Mouse (Mus musculus): Measurements from ENCODE around the gene Clasp1. TPM values are rescaled to one million over a fixed set of nuclear protein-coding genes. Genes with fewer than 3 reads are reported as not detected.

Gene Clasp1
- polyA plus RNA-seq (2016; fragmentation: Nextera tagmentation; extraction: Ambion mirVana), result 115 and 127 TPM in 2 replicates

DNA sequence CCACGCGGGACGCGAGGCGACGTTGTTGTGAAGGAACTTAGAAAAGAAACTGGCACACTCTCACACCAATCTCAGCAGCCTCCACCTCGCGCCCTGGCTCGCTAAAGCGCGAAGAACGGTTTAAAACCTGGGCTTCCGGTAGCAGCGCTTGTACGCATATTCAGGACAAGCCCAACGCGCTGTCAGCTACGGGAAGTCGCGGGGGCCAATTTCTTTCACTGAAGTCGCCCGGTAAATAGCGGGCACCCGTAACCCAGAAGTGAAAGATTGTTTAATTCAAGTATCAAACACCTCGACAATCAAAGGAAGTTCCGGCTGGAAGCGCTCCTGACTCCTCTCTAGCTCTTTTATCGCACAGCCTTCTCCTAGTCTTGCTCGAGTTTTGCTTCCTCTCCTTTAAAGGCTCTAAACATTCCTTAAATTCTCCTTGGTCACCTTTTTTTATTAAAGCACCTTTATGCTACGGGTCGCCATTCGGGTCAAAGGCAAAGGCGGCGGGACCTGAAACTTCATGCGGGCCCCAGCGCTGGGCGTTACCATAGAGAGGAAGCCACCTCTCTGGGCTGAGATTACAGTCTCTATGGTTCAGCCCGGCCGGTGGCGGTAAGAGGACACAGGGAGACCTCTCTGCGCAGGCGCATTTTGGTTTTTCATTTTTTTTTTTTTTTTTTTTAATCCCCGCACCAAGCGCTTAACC lies at the start of gene Clasp1:
TSS of gene Clasp1 (plus strand) at position 302 of the 697 bp plus-strand sequence.
- H3K4me1 ChIP-seq (replicated peaks), result peaks cover 9% of the 10 kb centered on the region; the same call in 1 of the 2 replicates
- H3K36me3 ChIP-seq, result 0 out of 2 replicates have a peak, but pooled peaks cover 3% of the 10 kb centered on the region
- H3K9me3 ChIP-seq (replicated peaks), result no peaks in the 10 kb centered on the region
- H3K4me3 ChIP-seq, result peak within 1 kb of the TSS; percentile 91
- peak within 1 kb of the TSS; percentile 92 for H3K27ac ChIP-seq (ENCODE audit: poor library complexity, severe bottlenecking)
- under 1% methylated on average over 44 of the region's 44 CpGs for WGBS
- peak within 1 kb of the TSS; percentile 82 for H3K4me2 ChIP-seq
- H3K27me3 ChIP-seq (replicated peaks), result no peaks in the 10 kb centered on the region
- H3K9ac ChIP-seq, result peak within 1 kb of the TSS; percentile 96
- peak; percentile 97 for ATAC-seq (ENCODE audit: insufficient number of reproducible peaks, low FRiP score)

DNA sequence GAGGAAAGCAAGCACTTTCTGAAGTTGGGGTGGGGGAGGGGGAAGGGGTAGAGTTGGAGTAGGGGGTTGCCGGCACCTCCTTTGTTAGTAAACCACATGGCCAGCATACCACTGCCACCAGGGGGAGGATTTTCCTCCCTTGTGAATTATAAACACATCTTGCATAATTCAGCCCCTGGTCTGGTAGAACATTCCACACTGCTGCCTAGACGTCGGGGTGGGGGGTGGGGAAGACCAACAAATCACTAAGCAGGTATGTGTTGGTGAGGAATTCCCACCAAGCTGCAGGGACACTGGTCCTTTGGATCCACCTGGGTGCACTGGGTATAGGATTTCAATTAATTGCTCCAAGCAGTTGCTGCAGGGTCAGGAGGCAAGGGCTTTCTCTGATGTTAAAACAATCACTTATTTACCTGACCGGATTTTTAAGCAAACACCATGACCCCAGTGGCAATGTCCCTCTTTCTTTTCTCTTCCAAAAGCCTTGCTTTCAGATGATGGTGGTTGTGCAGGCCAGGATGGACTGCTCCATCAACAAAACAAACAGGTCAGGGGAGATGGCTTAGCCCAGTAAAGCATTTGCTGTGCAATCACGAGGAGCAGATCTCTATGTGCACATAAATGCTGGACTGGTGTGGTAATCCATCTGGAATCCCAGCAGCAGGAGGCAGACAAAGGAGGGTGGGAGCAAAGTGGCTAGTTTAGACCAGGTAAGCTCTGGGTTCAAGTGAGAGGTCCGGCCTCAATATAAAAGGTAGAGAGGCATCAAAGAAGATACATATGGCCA lies 45.0 kb upstream of the Clasp1 start:
- no peak overlapping the region for H3K4me3 ChIP-seq
- 0 out of 2 replicates have a peak, but pooled peaks cover 3% of the 10 kb centered on the region for H3K4me1 ChIP-seq (replicated peaks)
- H3K9me3 ChIP-seq (replicated peaks), result no peaks in the 10 kb centered on the region
- no peaks in the 10 kb centered on the region for H3K27me3 ChIP-seq (replicated peaks)
- H3K4me2 ChIP-seq, result no peak overlapping the region
- H3K36me3 ChIP-seq, result no peaks in the 10 kb centered on the region
- no peak overlapping the region for H3K9ac ChIP-seq
- ATAC-seq (ENCODE audit: insufficient number of reproducible peaks, low FRiP score), result no peak
- WGBS, result 34% methylated on average over 6 of the region's 6 CpGs
- H3K27ac ChIP-seq (ENCODE audit: poor library complexity, severe bottlenecking), result no peak overlapping the region

DNA sequence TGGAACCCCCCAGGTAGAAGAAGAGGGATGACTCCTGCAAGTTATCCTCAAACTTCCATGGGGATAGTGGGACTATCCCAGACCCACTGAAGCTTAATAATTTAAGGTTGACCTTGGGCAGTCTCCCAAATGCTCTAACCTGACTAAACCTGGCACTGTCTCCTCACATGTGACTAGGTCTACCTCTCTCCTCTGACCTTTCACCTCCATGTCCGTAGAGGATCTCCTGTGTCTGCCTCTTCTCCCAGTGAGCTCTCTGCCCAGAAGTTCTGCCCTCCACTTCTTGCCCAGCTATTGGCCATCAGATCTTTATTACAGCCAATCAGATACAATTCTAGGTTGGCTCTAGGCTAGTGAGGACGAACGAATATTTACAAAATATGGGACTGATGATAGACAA lies 38.9 kb upstream of the Clasp1 start:
- Histone ChIP-seq H3K4me3 (no peak overlapping the region), H3K27ac (ENCODE audit: poor library complexity, severe bottlenecking) (no peak overlapping the region), H3K27me3 (replicated peaks) (no peaks in the 10 kb centered on the region), H3K4me1 (replicated peaks) (no peaks in the 10 kb centered on the region), H3K9me3 (replicated peaks) (no peaks in the 10 kb centered on the region), H3K36me3 (no peaks in the 10 kb centered on the region), H3K4me2 (no peak overlapping the region), H3K9ac (no peak overlapping the region)
- no peak for ATAC-seq (ENCODE audit: insufficient number of reproducible peaks, low FRiP score)
- 75% methylated on average over 3 of the region's 3 CpGs for WGBS

DNA sequence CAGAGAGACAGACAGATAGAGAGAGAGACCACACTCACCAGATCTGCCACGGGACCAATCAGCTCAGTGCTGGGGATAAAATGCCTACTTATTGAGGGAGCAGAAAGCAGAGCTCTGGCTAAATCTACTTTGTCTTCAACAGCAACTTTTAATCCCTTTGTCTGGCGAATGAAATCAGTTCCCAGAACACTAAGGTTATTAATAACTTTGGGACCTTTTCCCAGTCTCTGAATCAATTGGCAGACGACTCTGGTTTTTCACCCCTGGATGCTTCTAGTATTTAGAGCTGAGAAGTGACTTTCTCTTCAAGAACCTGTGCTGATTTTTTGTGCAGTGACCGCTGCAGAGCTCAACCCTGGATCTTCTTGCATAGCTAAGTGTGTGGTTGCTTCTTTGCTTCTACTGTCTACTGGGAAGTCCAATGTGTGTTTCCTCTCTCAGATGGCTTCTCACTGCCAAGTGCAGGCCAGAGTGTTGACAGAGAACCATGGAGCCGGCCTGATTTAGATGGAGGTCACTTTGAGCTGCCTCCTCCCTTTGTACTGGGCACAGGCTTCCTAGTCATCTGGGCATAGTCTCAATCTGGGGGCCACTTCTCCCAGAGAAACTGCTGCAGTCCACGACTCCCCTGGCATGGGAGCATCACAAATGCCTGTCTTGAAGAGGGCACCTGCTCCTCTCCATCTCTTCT lies 29.6 kb upstream of the Clasp1 start:
- WGBS, result 57% methylated on average over 6 of the region's 6 CpGs
- no peak for ATAC-seq (ENCODE audit: insufficient number of reproducible peaks, low FRiP score)
- Histone ChIP-seq H3K27ac (ENCODE audit: poor library complexity, severe bottlenecking) (peak overlapping the region; percentile 24; the same call in 1 of the 2 replicates), H3K9ac (no peak overlapping the region), H3K4me3 (no peak overlapping the region), H3K27me3 (replicated peaks) (no peaks in the 10 kb centered on the region), H3K4me1 (replicated peaks) (peaks cover 9% of the 10 kb centered on the region; the same call in 1 of the 2 replicates), H3K4me2 (no peak overlapping the region), H3K9me3 (replicated peaks) (no peaks in the 10 kb centered on the region), H3K36me3 (no peaks in the 10 kb centered on the region)

DNA sequence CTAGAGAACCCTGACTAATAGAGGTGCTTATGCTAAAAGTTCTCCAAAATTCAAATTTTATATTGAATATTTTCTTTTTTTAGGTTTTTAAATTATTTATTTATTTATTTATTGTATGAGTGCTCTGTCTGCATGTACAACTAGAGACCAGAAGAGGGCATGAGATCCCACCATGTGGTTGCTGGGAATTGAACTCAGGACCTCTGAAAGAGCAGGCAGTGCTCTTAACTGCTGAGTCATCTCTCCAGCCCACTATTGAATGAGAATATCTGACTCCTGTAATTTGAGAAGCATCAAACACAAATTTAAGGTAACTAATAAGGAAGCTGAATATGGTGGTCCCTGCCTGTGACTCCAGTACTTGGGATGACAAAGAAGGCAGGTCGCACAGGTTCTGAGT lies 20.9 kb upstream of the Clasp1 start:
- Histone ChIP-seq H3K9ac (no peak overlapping the region), H3K9me3 (replicated peaks) (no peaks in the 10 kb centered on the region), H3K36me3 (no peaks in the 10 kb centered on the region), H3K27me3 (replicated peaks) (no peaks in the 10 kb centered on the region), H3K4me2 (no peak overlapping the region), H3K4me3 (no peak overlapping the region), H3K27ac (ENCODE audit: poor library complexity, severe bottlenecking) (no peak overlapping the region), H3K4me1 (replicated peaks) (no peaks in the 10 kb centered on the region; the same call in 1 of the 2 replicates)
- no peak for ATAC-seq (ENCODE audit: insufficient number of reproducible peaks, low FRiP score)
- 93% methylated on average over 1 of the region's 1 CpGs for WGBS

DNA sequence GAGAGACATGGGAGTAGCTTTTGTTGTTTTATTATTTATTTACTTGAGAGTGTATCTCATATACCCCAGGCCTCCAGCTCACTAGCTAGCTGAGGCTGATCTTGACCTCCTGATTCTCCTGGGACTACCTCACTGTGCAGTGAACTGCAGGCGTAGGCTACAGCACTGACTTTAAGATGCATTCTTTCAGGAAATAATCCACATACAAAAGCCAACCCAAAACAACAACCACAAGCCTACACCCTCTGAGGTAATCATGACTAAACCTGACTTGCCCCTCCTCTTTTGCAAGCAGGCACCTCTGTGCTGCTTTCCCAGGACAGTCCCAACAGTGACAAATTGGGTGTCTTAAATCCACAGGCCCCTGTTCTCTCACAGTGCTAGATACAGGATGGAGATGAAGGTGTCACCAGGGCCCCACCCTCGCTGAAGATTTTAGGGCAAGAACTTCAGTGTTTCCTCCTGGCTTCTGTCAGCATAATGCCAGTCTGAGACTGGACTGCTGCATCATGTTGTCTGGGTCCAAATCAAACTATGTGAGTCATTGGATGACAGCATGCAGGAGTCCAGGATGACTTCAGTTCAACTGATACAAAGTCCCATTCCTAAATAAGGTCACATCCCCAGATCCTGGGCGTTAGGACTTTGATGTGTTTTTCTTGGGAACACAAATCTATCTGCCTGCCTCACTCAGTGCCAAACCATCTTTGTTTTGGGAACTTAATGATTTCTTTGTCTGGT lies 20.0 kb upstream of the Clasp1 start:
- Histone ChIP-seq H3K4me3 (no peak overlapping the region), H3K27me3 (replicated peaks) (no peaks in the 10 kb centered on the region), H3K9ac (no peak overlapping the region), H3K4me1 (replicated peaks) (no peaks in the 10 kb centered on the region; the same call in 1 of the 2 replicates), H3K36me3 (no peaks in the 10 kb centered on the region), H3K9me3 (replicated peaks) (no peaks in the 10 kb centered on the region), H3K4me2 (no peak overlapping the region), H3K27ac (ENCODE audit: poor library complexity, severe bottlenecking) (no peak overlapping the region)
- no peak for ATAC-seq (ENCODE audit: insufficient number of reproducible peaks, low FRiP score)
- WGBS, result 59% methylated on average over 3 of the region's 3 CpGs

DNA sequence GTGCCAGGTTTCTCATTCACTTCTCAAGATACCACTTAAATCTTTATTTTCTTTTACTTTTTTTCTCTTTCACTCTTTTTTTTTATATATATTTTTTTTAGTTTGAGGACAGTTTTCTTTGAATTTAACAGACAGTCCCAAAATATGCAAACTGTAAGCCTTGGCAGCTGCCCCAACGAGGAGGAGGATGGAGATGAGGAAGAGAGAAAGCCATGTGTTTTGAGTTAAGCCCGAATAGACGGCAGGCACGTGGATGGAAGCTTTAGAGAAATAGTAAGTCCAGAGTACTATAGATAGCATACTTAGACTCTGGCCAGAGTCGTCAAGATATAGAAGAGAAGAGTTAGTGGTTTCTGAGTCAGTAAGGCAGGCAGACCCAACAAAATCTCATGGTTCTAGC lies 11.1 kb upstream of the Clasp1 start:
- Histone ChIP-seq H3K9ac (no peak overlapping the region), H3K4me1 (replicated peaks) (no peaks in the 10 kb centered on the region), H3K9me3 (replicated peaks) (no peaks in the 10 kb centered on the region), H3K27me3 (replicated peaks) (no peaks in the 10 kb centered on the region), H3K4me3 (no peak overlapping the region), H3K4me2 (no peak overlapping the region), H3K36me3 (no peaks in the 10 kb centered on the region), H3K27ac (ENCODE audit: poor library complexity, severe bottlenecking) (no peak overlapping the region)
- 61% methylated on average over 5 of the region's 5 CpGs for WGBS
- no peak for ATAC-seq (ENCODE audit: insufficient number of reproducible peaks, low FRiP score)

DNA sequence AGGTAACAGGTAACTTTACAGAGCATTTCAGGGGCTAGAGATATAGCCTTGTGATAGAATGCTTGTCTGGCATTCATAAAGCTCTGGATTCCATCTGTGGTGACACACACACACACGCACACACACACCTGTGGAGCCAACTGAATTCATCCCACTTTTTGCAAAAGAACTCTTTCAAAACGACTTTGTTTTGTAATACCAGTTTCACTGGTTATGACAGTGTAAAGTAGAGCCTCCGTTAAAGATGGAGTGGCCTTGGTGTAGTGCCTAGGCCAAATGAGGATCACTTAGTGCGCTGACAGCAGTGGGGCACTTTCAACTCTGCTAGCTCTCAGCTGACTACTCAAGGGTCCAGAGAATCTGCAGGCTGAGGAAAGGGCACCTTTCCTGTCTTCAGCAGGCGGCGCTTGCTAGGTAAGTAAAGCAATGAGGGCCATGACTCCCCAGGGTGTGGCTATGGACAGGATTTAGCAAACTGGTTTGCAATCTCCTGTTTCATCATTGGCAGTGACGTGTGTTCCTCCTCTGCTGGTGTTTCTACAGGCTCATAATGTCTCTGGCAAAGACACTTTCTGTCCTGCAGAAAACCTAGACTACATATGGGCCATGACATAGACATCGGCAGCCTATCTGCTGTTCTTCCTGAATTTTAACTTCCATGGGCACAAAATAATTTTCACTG lies 8.6 kb upstream of the Clasp1 start:
- H3K9me3 ChIP-seq (replicated peaks), result no peaks in the 10 kb centered on the region
- no peak overlapping the region for H3K27ac ChIP-seq (ENCODE audit: poor library complexity, severe bottlenecking)
- no peak overlapping the region for H3K4me3 ChIP-seq
- H3K27me3 ChIP-seq (replicated peaks), result no peaks in the 10 kb centered on the region
- H3K9ac ChIP-seq, result no peak overlapping the region
- no peak overlapping the region for H3K4me2 ChIP-seq
- H3K36me3 ChIP-seq, result no peaks in the 10 kb centered on the region
- WGBS, result 71% methylated on average over 8 of the region's 8 CpGs
- no peak for ATAC-seq (ENCODE audit: insufficient number of reproducible peaks, low FRiP score)
- H3K4me1 ChIP-seq (replicated peaks), result no peaks in the 10 kb centered on the region

DNA sequence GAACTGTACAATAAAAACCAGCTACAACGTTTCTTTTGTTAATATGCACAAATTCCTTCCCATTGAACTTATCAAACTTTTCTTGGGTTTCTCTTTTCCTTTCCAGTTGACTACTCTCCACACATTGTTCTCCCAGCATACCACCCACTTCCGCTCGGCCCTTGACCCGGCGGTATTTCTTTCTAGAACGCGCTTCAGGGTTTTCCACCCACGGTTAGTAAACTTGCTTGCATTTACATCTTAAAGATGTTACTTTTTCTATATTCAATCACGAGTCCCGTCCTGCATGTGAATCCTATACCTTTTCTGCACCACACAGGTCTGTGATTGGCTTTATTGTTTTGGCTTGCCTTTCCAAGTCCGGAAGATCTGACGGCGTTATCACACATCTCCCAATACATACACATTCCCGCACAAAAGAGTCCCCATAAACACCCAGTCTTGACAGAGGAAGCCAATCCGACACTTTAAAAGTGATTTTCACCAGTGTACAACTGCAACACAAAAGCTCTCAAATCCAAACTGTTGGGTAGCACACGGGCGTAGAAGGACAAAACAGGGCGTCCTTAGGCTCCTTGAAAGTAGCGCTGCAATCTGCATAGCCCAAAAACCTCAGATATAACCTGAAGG lies 616 bp upstream of the Clasp1 start:
- H3K27me3 ChIP-seq (replicated peaks), result no peaks in the 10 kb centered on the region
- H3K27ac ChIP-seq (ENCODE audit: poor library complexity, severe bottlenecking), result peak overlapping the region; percentile 92
- H3K9me3 ChIP-seq (replicated peaks), result no peaks in the 10 kb centered on the region
- H3K9ac ChIP-seq, result peak overlapping the region; percentile 76
- H3K4me2 ChIP-seq, result peak overlapping the region; percentile 82
- peak overlapping the region; percentile 91 for H3K4me3 ChIP-seq
- peak; percentile 10; the same call in 1 of the 2 replicates for ATAC-seq (ENCODE audit: insufficient number of reproducible peaks, low FRiP score)
- no peaks in the 10 kb centered on the region for H3K36me3 ChIP-seq
- under 1% methylated on average over 19 of the region's 19 CpGs for WGBS
- H3K4me1 ChIP-seq (replicated peaks), result peaks cover 9% of the 10 kb centered on the region; the same call in 1 of the 2 replicates

All from heart, embryonic 12.5 days (tissue).